Mouse (Mus musculus) cerebellum, postnatal 25 days (tissue): ENCODE data around the gene Rfc5.
"Not testable (repeated sequence)": the region's sequence is repeated elsewhere in the genome, so short reads cannot be mapped to it uniquely, and the experiment has no call there.

Source experiments
- DNase-seq, 2 experiments: peaks; one replicate each; pipeline ENCODE4 v3.0.0; 2021; ENCODE audit warnings: mixed read lengths in 2 of 2

Gene Rfc5

GRCm38 (mm10) chr5:117388877-117389276 is at the start of gene Rfc5:
Gene Rfc5, minus strand, starts transcription at chr5:117389047.
- DNase-seq: peak; percentile 92 to 96

GRCm38 (mm10) chr5:117433501-117433900 is 44.7 kb upstream of the Rfc5 start:
- DNase-seq: not testable (repeated sequence)

- DNase-seq: no peak
Measured at GRCm38 (mm10) chr5:117417442-117417841, 28.6 kb upstream of the Rfc5 start.

- peak; percentile 32 to 53 for DNase-seq
Measured at GRCm38 (mm10) chr5:117415011-117415912, 26.4 kb upstream of the Rfc5 start.

GRCm38 (mm10) chr5:117414611-117415010 is 25.8 kb upstream of the Rfc5 start:
- peak; percentile 55 for DNase-seq

GRCm38 (mm10) chr5:117413507-117414501 is 25.0 kb upstream of the Rfc5 start, which contains the start of gene Ksr2:
Gene Ksr2, plus strand, starts transcription at chr5:117414000.
- DNase-seq: peak; percentile 93 to 95

- DNase-seq: no peak
Measured at GRCm38 (mm10) chr5:117409369-117409768, 20.5 kb upstream of the Rfc5 start.

GRCm38 (mm10) chr5:117408216-117408615 is 19.4 kb upstream of the Rfc5 start:
- peak; percentile 40 to 66 for DNase-seq

GRCm38 (mm10) chr5:117404671-117405070 is 15.8 kb upstream of the Rfc5 start:
- not testable (repeated sequence) for DNase-seq

- DNase-seq: no peak
Measured at GRCm38 (mm10) chr5:117403609-117404008, 14.8 kb upstream of the Rfc5 start.

- no peak for DNase-seq
Measured at GRCm38 (mm10) chr5:117399281-117399680, 10.4 kb upstream of the Rfc5 start.

- DNase-seq: no peak
Measured at GRCm38 (mm10) chr5:117398007-117398550, 9.2 kb upstream of the Rfc5 start.

- no peak for DNase-seq
Measured at GRCm38 (mm10) chr5:117397371-117397770, 8.5 kb upstream of the Rfc5 start.

- DNase-seq: no peak
Measured at GRCm38 (mm10) chr5:117396596-117397014, 7.8 kb upstream of the Rfc5 start.

GRCm38 (mm10) chr5:117395834-117396233 is 7.0 kb upstream of the Rfc5 start:
- no peak for DNase-seq

- DNase-seq: no peak
Measured at GRCm38 (mm10) chr5:117390895-117391294, 2.0 kb upstream of the Rfc5 start.

GRCm38 (mm10) chr5:117388296-117388751 is 523 bp downstream of the Rfc5 start:
- DNase-seq: peak; percentile 60 to 70

GRCm38 (mm10) chr5:117383198-117383597 is 5.6 kb downstream of the Rfc5 start:
- no peak for DNase-seq

GRCm38 (mm10) chr5:117381785-117382184 is 7.1 kb downstream of the Rfc5 start:
- no peak for DNase-seq

- no peak for DNase-seq
Measured at GRCm38 (mm10) chr5:117380199-117380598, 8.6 kb downstream of the Rfc5 start.

- not testable (repeated sequence) for DNase-seq
Measured at GRCm38 (mm10) chr5:117377731-117378130, 11.1 kb downstream of the Rfc5 start.

- DNase-seq: no peak
Measured at GRCm38 (mm10) chr5:117376331-117376761, 12.5 kb downstream of the Rfc5 start.
